Mouse (Mus musculus) hindbrain, postnatal 0 days (tissue): ENCODE measurements at regions not wholly inside any gene's neighbourhood (a gene's known extent, or its start where the extent isn't known, plus 50 kb on each side); places are given as distances from the start of the nearest gene placed in this dataset.

Source experiments
- ATAC-seq: fragments of 200-750 bp; cut with Nextera tagmentation; 2 replicates; pipeline ENCODE4 v1.8.0; 2017; ENCODE audit warnings: mild to moderate bottlenecking, moderate TSS enrichment, moderate library complexity
- DNase-seq: peaks from one replicate; pipeline ENCODE4 v3.0.0-alpha.2; 2015; ENCODE audit warnings: low spot score
- H3K27ac ChIP-seq: fragments of 300-500 bp; sonication (generic); 2 replicates; pipeline ENCODE4 v1.5.1; 2014; ENCODE audit warnings: mild to moderate bottlenecking
- H3K27me3 ChIP-seq: fragments of 300-500 bp; sonication (generic); 2 replicates; pipeline ENCODE4 v1.6.1; 2014; ENCODE audit warnings: low read length, mixed read lengths; ENCODE audit not compliant: insufficient read depth
- H3K36me3 ChIP-seq: fragments of 300-500 bp; sonication (generic); 2 replicates; pipeline ENCODE4 v1.6.1; 2014; ENCODE audit warnings: low read length, mixed read lengths; ENCODE audit not compliant: insufficient read depth
- H3K4me1 ChIP-seq: fragments of 300-500 bp; sonication (generic); 2 replicates; pipeline ENCODE4 v1.6.1; 2014; ENCODE audit warnings: antibody characterized with exemption, low read length, mixed read lengths; ENCODE audit not compliant: insufficient read depth
- H3K4me2 ChIP-seq: fragments of 300-500 bp; sonication (generic); 2 replicates; pipeline ENCODE4 v1.6.1; 2014; ENCODE audit warnings: low read depth, mild to moderate bottlenecking, low read length, moderate library complexity, mixed read lengths
- H3K4me3 ChIP-seq: fragments of 300-500 bp; sonication (generic); 2 replicates; pipeline ENCODE4 v1.5.1; 2014; ENCODE audit warnings: low read length
- H3K9ac ChIP-seq: fragments of 300-500 bp; sonication (generic); replicated peaks from 2 replicates; pipeline ENCODE4 v1.6.1; 2014; ENCODE audit warnings: mild to moderate bottlenecking, low read length, moderate library complexity, mixed read lengths
- H3K9me3 ChIP-seq: fragments of 300-500 bp; sonication (generic); 2 replicates; pipeline ENCODE4 v1.6.1; 2016; ENCODE audit warnings: low read length, mixed read lengths
- CTCF ChIP-seq: IDR thresholded peaks from 2 replicates; pipeline ENCODE4 v1.5.1; 2016; ENCODE audit warnings: antibody characterized with exemption, control low read depth, low read depth
- WGBS: fragments of 180-500 bp; shearing (Covaris S2); extraction: QIAGEN DNeasy Blood & Tissue Kit; methylation state at CpG from one replicate; pipeline ENCODE4 v1.1.7; 2014; 5-methylcytosine and 5-hydroxymethylcytosine counted together

DNA sequence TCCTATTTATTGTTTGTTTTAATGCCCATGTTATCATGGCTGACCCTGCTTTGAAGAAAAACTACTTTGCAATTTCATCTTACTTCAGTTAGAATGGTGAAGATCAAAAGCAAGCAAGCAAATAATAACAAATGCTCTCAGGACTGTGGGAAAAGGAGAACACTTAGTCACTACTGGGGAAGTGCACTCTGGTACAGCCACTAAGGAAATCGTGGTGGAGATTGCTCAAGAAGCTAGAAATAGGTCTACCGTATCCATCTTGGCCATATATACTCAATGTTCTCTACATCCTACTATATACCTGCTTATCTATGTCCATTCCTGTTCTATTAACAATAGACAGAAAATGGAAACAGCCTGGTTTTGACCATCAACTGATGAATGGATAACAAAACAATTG is 290.1 kb upstream of the 1700056E22Rik start:
- Histone ChIP-seq H3K4me2 (no peak overlapping the region), H3K4me1 (no peaks in the 10 kb centered on the region; the same call in 1 of the 2 replicates), H3K27me3 (no peaks in the 10 kb centered on the region), H3K36me3 (no peaks in the 10 kb centered on the region), H3K9me3 (no peaks in the 10 kb centered on the region), H3K9ac (no peak overlapping the region), H3K4me3 (no peak overlapping the region), H3K27ac (no peak overlapping the region)
- 81% methylated on average over 2 of the region's 2 CpGs for WGBS
- DNase-seq (no peak), ATAC-seq (no peak)
- no peak for TF ChIP-seq CTCF

DNA sequence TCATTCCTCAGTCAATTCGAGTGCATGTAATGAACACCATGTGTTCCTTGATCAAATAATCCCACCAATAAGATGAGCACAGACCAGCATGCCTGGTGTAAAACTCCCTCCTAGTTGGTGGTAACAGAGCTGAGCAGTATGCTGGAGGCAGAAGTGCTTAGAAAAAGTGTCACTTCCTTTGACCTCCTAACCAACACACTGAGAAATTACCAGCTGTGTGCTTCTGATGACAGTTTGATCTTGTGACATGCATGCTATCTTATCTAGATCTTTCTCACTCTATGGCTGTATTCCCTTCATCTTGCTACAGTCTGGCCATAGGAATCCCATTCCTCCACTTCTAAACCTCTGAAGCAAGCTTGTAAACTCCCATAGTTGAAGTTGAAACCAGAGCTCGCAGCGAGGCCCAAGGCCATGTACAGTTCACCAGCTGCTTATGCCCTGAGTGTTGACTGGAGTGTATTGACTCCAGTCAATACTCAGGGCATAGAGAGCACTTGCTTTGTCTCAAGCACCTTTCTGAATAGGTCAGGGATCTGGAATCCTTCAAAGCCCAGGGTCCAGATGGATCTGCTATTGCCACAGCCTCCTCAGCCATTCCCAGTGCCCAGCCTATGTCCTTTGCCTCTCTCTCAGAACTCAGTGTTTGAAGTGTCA is 286.5 kb upstream of the 1700056E22Rik start:
- Histone ChIP-seq H3K27ac (no peak overlapping the region), H3K9ac (no peak overlapping the region), H3K4me3 (no peak overlapping the region), H3K27me3 (no peaks in the 10 kb centered on the region), H3K4me2 (no peak overlapping the region), H3K36me3 (no peaks in the 10 kb centered on the region), H3K4me1 (no peaks in the 10 kb centered on the region), H3K9me3 (no peaks in the 10 kb centered on the region)
- ATAC-seq = no peak
- no peak for DNase-seq
- 82% methylated on average over 3 of the region's 3 CpGs for WGBS
- TF ChIP-seq CTCF = no peak

DNA sequence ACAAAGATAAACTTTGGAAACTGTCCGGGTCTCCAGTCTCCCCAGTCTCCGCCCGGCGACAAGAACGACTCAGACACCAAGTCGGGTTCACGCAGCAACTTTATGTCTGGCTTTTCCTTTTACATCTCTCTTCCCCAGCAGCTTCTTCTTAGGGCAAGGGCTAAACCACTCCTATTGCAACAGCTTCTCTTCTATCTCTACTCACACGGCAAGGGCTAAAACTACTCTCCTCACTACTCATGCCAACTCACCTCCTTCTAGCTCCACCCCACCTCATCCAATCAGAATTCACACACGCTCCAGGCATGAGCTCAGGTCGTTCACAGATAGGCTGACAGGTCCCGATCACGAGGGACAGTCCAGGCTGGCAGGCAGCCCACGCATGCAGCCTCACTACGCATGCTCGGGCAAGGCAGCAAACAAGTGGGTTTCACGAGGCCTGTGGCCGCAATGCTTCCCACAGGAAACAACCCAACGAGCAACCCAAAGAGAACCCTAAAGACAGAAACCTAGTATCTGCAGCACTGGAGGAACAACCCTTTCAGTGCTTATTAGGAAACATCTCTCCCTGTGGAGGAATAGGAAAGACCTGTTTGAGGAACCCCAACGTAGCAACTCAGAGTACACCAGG is 276.2 kb upstream of the 1700056E22Rik start:
- TF ChIP-seq CTCF = no peak
- H3K4me3 ChIP-seq = no peak overlapping the region
- H3K27me3 ChIP-seq = no peaks in the 10 kb centered on the region
- WGBS = 91% methylated on average over 19 of the region's 19 CpGs
- H3K4me2 ChIP-seq = no peak overlapping the region
- no peaks in the 10 kb centered on the region for H3K36me3 ChIP-seq
- H3K9ac ChIP-seq = no peak overlapping the region
- DNase-seq (no peak), ATAC-seq (no peak)
- no peaks in the 10 kb centered on the region for H3K9me3 ChIP-seq
- no peak overlapping the region for H3K27ac ChIP-seq
- H3K4me1 ChIP-seq = no peaks in the 10 kb centered on the region

DNA sequence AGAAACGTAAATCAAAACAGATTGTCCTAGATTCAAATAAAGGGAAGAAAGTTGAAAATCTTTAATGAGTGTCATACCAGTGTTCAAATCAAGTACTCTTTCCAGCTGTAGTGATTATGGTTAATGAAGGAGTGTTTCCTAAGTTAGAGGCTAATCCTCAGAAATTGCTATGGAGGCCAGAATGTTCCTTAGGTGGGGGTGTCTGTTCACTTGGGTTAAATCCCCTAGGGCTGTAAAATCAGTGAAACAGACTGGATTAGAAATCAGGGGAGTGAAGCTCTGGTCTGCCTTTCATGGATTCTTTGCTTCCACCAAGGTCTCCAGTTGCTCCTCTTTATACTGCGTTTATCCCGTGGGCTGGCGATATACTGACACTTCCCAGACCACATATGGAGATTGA is 270.7 kb upstream of the 1700056E22Rik start:
- Histone ChIP-seq H3K9ac (no peak overlapping the region), H3K4me1 (no peaks in the 10 kb centered on the region), H3K27ac (no peak overlapping the region), H3K27me3 (no peaks in the 10 kb centered on the region), H3K36me3 (no peaks in the 10 kb centered on the region), H3K9me3 (no peaks in the 10 kb centered on the region), H3K4me2 (no peak overlapping the region), H3K4me3 (no peak overlapping the region)
- ATAC-seq (no peak), DNase-seq (no peak)
- no peak for TF ChIP-seq CTCF
- 93% methylated on average over 4 of the region's 4 CpGs for WGBS

DNA sequence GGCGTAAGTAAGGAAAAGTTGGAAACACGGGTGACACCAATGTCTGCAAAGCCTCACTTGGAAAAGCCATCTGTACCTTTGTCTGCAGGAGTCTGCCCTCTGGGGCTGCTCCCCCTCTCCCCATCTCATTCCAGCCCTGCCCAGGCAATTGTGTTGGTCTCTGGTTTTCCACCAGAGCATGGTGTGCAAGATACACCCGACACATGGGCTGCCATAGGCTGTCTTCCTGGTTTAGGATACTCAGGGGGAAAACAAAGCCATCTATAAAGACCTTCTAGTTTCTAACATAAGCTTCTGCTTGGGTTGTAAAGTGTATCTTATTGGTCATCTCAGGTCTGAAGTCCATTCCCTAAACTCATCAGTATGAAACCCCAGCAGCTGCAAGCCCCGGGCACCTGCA is 270.1 kb upstream of the 1700056E22Rik start:
- H3K4me2 ChIP-seq = no peak overlapping the region
- no peaks in the 10 kb centered on the region for H3K4me1 ChIP-seq
- H3K9ac ChIP-seq = no peak overlapping the region
- WGBS = 87% methylated on average over 4 of the region's 4 CpGs
- no peak for TF ChIP-seq CTCF
- no peak for ATAC-seq
- no peak overlapping the region for H3K4me3 ChIP-seq
- H3K27ac ChIP-seq = no peak overlapping the region
- no peak for DNase-seq
- no peaks in the 10 kb centered on the region for H3K36me3 ChIP-seq
- H3K9me3 ChIP-seq = no peaks in the 10 kb centered on the region
- H3K27me3 ChIP-seq = no peaks in the 10 kb centered on the region

DNA sequence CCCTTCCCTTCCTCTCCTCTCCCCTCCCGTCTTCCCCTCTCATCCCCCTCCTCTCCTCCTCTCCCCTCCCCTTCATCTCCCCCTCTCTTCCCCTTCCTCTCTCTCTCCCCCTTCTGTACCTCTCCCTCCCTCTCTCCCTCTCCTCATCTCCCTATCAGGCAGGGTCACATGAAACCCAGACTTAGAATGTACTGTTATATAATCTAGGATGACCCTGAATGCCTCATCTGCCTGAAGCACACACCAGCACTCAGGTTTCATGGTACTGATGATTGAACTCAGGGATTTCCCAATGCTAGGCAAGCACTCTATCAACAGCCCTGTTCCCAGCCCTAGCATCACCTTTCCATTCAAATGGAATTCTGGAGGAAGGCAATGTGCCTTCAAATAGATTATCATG is 264.6 kb upstream of the 1700056E22Rik start:
- H3K9ac ChIP-seq = no peak overlapping the region
- no peak overlapping the region for H3K4me3 ChIP-seq
- H3K36me3 ChIP-seq = no peaks in the 10 kb centered on the region
- ATAC-seq (no peak), DNase-seq (no peak)
- TF ChIP-seq CTCF = no peak
- H3K4me1 ChIP-seq = no peaks in the 10 kb centered on the region
- H3K4me2 ChIP-seq = no peak overlapping the region
- H3K27ac ChIP-seq = no peak overlapping the region
- no peaks in the 10 kb centered on the region for H3K9me3 ChIP-seq
- WGBS = 56% methylated on average over 1 of the region's 1 CpGs
- H3K27me3 ChIP-seq = no peaks in the 10 kb centered on the region

DNA sequence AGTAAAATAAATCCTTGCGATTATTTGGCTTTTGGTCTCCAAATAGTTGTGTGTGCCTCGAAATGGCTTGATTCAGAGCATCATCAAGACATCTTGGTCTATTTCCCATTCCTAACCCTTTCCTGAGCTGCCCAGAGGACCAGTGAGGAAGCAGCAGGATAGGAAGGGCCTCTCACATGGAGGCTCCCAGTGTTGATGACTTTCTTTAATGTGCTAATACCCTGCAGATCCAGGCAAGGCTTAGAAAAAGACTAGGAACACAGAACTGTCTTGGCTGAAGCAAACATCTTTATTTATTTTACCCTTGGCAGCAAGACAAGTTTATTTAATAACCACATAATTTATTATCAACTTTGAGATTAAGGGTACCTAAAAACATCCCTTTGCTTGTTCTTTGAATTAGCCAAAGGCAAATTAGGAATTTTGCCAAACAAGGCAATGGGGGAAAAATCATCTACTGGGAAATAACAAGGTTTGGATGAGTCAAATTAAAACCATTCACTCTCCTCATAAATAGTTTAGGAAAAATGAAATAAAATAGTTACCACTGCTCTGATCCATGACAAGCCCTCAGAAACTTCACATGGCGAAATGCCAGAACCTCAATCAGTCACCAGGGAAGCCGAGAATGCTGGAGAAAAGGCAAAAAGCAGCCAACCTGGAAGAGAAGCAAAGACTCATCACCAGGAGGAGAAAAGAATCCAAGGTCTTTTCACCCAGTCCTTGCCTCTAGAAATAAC is 263.1 kb upstream of the 1700056E22Rik start:
- ATAC-seq (no peak), DNase-seq (no peak)
- WGBS = 61% methylated on average over 4 of the region's 4 CpGs
- Histone ChIP-seq H3K9me3 (no peaks in the 10 kb centered on the region), H3K4me2 (no peak overlapping the region), H3K36me3 (no peaks in the 10 kb centered on the region), H3K4me3 (no peak overlapping the region), H3K9ac (no peak overlapping the region), H3K4me1 (no peaks in the 10 kb centered on the region), H3K27ac (no peak overlapping the region), H3K27me3 (no peaks in the 10 kb centered on the region)
- TF ChIP-seq CTCF = no peak
